Comparison of ENCODE assay signal across 8 mouse cellular contexts in the genomic region with DNA sequence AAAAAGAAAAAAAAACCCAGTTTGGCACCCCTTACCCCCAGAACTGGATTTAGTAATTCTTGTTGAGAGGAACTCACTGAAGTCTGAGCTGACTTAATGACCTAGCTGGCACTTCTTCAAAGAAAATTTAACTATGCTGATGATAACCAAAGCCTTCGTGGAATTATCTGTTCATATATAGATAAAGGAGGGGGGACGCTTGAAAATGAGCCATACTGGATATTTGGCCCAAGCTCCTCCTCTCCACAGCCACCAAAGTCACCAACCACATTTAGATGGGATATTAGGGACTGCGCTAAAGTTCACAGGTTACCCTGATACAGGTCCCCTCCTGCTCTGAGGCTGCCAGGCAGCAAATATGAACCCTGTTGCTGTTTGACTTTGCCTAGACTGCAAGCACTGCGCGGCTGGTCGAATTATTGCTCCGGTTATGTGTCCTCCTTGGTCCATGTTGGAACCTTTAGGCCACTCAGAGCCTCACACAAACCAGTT. TPM values are rescaled to one million over a fixed set of nuclear protein-coding genes. Genes with fewer than 3 reads are reported as not detected.
DNase-seq lines count a peak whose midpoint lies in the region; ATAC-seq and TF ChIP-seq lines count a peak whose summit lies in the region.

No protein-coding gene starts in this region.

- intact Hi-C loops in gastrocnemius, adult 2 months (cut with DNase I) = no loop called here
- intact Hi-C loops in gastrocnemius, postnatal 14 days (cut with DNase I; ENCODE audit: low total_unique reads) = no loop called here

- peaks cover 22% of the 10 kb centered on the region for H3K4me1 ChIP-seq in thymus, adult 2 months (replicated peaks; ENCODE audit: control insufficient read depth, insufficient read depth, low read length)
- H3K4me1 ChIP-seq in limb, embryonic 12.5 days (replicated peaks) = peaks cover 9% of the 10 kb centered on the region; the same call in 1 of the 2 replicates
- 0 out of 2 replicates have a peak, but pooled peaks cover 2% of the 10 kb centered on the region for H3K4me1 ChIP-seq in stomach, postnatal 0 days (replicated peaks; ENCODE audit: control insufficient read depth, insufficient read depth)

- ATAC-seq in limb, embryonic 12.5 days (ENCODE audit: insufficient number of reproducible peaks, insufficient read depth, low FRiP score, low TSS enrichment, low read depth) = no peak
- ATAC-seq in stomach, postnatal 0 days (ENCODE audit: low FRiP score, low TSS enrichment) = no peak

- H3K36me3 ChIP-seq in thymus, adult 2 months (ENCODE audit: control insufficient read depth, insufficient read depth, low read length) = no peaks in the 10 kb centered on the region
- no peaks in the 10 kb centered on the region for H3K36me3 ChIP-seq in limb, embryonic 12.5 days
- H3K36me3 ChIP-seq in stomach, postnatal 0 days (ENCODE audit: control insufficient read depth, insufficient read depth, low read length) = no peaks in the 10 kb centered on the region

- TF ChIP-seq POLR2A in thymus, adult 2 months (IDR thresholded peaks at IDR 0.05; ENCODE audit: control insufficient read depth, extremely low read depth, insufficient read depth, low read length, poor library complexity) = no peak

- peak overlapping the region; percentile 83 for H3K4me3 ChIP-seq in gastrocnemius, adult 2 months
- H3K4me3 ChIP-seq in thymus, adult 2 months (ENCODE audit: control insufficient read depth, insufficient read depth, low read length) = peak overlapping the region; percentile 56
- H3K4me3 ChIP-seq in limb, embryonic 12.5 days (replicated peaks) = peak overlapping the region; percentile 41; the same call in 1 of the 2 replicates
- peak overlapping the region; percentile 63 for H3K4me3 ChIP-seq in stomach, postnatal 0 days (ENCODE audit: low read depth, low read length)

- H3K4me2 ChIP-seq in limb, embryonic 12.5 days = peak overlapping the region; percentile 81
- peak overlapping the region; percentile 80 for H3K4me2 ChIP-seq in stomach, postnatal 0 days (replicated peaks; ENCODE audit: low read depth)

- H3K9ac ChIP-seq in limb, embryonic 12.5 days (replicated peaks) = no peak overlapping the region
- peak overlapping the region; percentile 73 for H3K9ac ChIP-seq in stomach, postnatal 0 days (ENCODE audit: low read length)

- 20% methylated on average over 7 of the region's 7 CpGs for WGBS in thymus, adult 2 months
- WGBS in limb, embryonic 12.5 days = 60% methylated on average over 7 of the region's 7 CpGs
- 46% methylated on average over 7 of the region's 7 CpGs for WGBS in stomach, postnatal 0 days

- H3K27ac ChIP-seq in gastrocnemius, adult 2 months = peak overlapping the region; percentile 87
- no peak overlapping the region for H3K27ac ChIP-seq in thymus, adult 2 months (ENCODE audit: control insufficient read depth, insufficient read depth, low read length)
- no peak overlapping the region for H3K27ac ChIP-seq in limb, embryonic 12.5 days
- H3K27ac ChIP-seq in stomach, postnatal 0 days (replicated peaks) = peak overlapping the region; percentile 81

- no peaks in the 10 kb centered on the region for H3K27me3 ChIP-seq in thymus, adult 2 months (ENCODE audit: control insufficient read depth, insufficient read depth, low read length)
- peaks cover 34% of the 10 kb centered on the region for H3K27me3 ChIP-seq in limb, embryonic 12.5 days
- no peaks in the 10 kb centered on the region for H3K27me3 ChIP-seq in stomach, postnatal 0 days (ENCODE audit: control insufficient read depth, insufficient read depth, low read length)

- no peak for TF ChIP-seq EP300 in stomach, postnatal 0 days (optimal IDR thresholded peaks at IDR 0.05)

- no peak for DNase-seq in gastrocnemius, adult 2 months
- no peak for DNase-seq in gastrocnemius, postnatal 14 days
- peak; percentile 23 for DNase-seq in thymus, adult 2 months
- DNase-seq in thymus, adult 18-20 months = no peak
- no peak for DNase-seq in stomach, postnatal 0 days (ENCODE audit: low spot score)
- DNase-seq in cerebellum, postnatal 36 days = no peak
- DNase-seq in right cerebral cortex, postnatal 25 days = no peak

- H3K9me3 ChIP-seq in limb, embryonic 12.5 days = no peaks in the 10 kb centered on the region
- H3K9me3 ChIP-seq in stomach, postnatal 0 days (ENCODE audit: control insufficient read depth, low read length) = no peaks in the 10 kb centered on the region

- no peak for TF ChIP-seq CTCF in gastrocnemius, adult 2 months (IDR thresholded peaks at IDR 0.05)
- no peak for TF ChIP-seq CTCF in thymus, adult 2 months (IDR thresholded peaks at IDR 0.05; ENCODE audit: borderline replicate concordance, control insufficient read depth, extremely low read depth, insufficient read depth, low read length, poor library complexity)
- TF ChIP-seq CTCF in stomach, postnatal 0 days (IDR thresholded peaks at IDR 0.05; ENCODE audit: low read depth) = no peak

RNA-seq across cellular contexts. Expression of a gene that starts 1.2 kb away (rescaled TPM):
- total RNA-seq in gastrocnemius, adult 2 months (2021) = 1 to 10 TPM; 4.1 to 6.1 TPM
- 10 to 100 TPM; 15.5 to 21.1 TPM for total RNA-seq in gastrocnemius, postnatal 14 days (2021)
- 17.8 and 19.3 TPM in 2 replicates for polyA plus RNA-seq in thymus, adult 2 months (2012; rRNA removed)
- polyA plus RNA-seq in limb, embryonic 12.5 days (2016; fragmentation: Nextera tagmentation; extraction: Ambion mirVana) = 2.9 and 3.3 TPM in 2 replicates
- 27.5 and 27.7 TPM in 2 replicates for polyA plus RNA-seq in stomach, postnatal 0 days (2015; fragmentation: Nextera tagmentation; extraction: Ambion mirVana)

Comparison
In these comparisons a context has a peak if more than half of its experiments do, and no peak if none do; other contexts are left out.
1. H3K27ac ChIP-seq: peak in gastrocnemius, adult 2 months (single experiment) and stomach, postnatal 0 days (single experiment); none in thymus, adult 2 months (single experiment) and limb, embryonic 12.5 days (single experiment).
2. Peak in every context shown above with its lines, with median percentiles within 50 percentile points of each other: H3K4me3 ChIP-seq.